Mouse (Mus musculus): Measurements from ENCODE around the gene Nrxn2. TPM values are rescaled to one million over a fixed set of nuclear protein-coding genes. Genes with fewer than 3 reads are reported as not detected.

Nrxn2 gene
- total RNA-seq, 2 experiments from 2014 or later = 4.3 to 4.8 TPM

DNA sequence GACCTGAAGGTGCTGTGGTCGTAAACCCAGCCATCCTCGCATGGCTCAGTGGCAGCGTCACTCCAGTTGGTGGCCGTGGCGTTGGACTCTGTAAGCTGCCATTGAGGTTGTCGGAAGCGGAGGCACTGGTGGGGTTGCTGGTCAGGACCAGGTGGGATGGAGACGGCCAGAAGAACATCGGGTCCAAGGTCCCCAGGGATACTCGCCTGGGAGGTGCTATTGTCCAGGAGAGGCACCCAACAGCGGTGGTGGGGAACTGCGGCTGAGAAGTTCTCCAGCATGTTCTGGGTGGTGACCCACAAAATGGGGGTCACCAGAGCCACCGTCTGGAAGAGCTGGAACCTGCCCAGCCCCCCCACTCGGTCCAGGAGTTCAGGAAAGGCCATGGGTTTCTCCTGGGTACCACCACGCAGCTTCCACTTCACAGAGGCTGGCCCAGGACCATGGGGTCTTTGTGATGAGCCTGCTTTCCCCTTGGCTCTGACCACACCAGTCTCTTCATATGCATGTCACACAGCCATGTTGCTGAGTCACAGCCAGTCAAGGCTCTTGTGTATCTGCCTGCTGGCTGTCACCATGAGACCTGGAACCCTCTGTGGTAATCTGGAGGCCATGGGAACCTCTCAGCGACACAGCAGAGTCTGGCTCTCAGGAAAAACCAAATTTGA is 124.0 kb downstream of the Nrxn2 start, which contains the start of gene Slc22a12:
Gene Slc22a12, minus strand, starts transcription at position 666 of the 668 bp plus-strand sequence.
- no peak for DNase-seq

- no peak for DNase-seq
Observed at GRCm38 (mm10) chr19:6543035-6543383, 124.5 kb downstream of the Nrxn2 start.

DNA sequence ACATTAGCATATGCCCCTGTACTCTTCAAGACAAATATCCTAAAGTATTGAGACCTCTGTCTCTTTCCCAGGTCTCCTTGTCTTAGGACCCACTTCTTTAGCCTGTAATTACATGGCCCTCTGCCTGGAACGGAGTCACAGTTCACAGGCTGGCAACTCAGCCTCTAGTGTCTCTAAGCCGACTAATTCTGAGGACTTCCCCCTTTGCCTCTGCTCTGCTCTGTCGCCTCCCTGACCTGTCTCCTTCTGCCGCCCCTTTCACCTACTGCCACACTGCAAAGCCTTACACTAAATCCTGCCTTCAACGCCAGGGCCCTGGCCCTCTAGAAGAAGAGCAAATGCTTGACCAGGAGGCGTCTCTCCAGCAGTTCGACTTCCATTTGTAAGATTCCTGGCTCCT is 125.0 kb downstream of the Nrxn2 start:
- DNase-seq = no peak

GRCm38 (mm10) chr19:6544712-6545111 is 126.2 kb downstream of the Nrxn2 start:
- DNase-seq = no peak

- DNase-seq = no peak
Observed at GRCm38 (mm10) chr19:6545481-6545880, 127.0 kb downstream of the Nrxn2 start.

- DNase-seq = peak; percentile 63 to 75
Observed at GRCm38 (mm10) chr19:6546096-6546495, 127.6 kb downstream of the Nrxn2 start.

- DNase-seq = no peak
Observed at GRCm38 (mm10) chr19:6547801-6548200, 129.3 kb downstream of the Nrxn2 start.

DNA sequence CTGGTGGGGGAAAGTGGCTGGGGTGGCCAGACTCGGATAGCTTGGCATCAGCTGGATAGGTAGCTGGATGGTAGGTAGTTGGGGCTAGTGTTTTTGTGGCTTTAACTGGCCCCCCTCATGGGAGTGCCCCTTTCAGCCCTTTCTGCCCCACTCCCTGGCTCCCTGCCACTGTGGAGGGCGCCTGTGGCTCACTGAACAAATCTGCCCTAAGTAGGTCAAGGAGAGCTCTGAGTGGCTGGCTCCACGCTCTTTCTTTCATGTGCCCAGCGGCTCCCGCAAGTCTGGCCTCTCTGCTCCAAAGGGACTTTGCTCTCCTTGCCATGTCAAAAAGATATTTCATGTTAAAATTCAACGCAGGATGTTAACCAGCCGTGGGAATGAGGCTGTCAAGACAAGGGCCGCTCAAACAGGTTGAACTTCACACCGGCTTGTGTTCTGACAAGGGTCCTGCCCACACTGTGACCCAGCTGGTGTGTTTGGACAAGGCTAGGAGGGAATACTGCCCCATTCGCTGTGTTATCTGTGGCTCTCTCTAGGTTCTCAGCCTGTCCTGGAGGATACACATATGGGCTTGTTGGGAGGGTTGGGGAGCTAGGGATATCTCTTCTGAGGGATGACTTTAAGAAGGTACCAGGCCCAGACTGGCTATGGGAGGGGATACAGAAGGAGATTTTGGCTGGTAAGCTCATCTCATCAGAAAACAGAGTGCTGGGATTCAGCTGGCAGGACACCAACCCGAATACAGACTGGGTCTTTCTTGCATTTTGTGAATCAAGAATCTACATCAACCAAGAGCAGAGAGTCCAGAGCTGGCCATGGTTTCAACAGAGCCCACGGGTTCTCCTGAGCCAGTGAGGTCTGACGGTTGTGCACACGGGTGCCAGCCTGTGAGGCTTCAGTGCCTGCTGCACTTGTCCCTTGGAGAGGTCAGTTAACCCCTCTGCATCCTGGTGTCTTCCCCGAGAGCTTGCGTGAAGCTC is 130.2 kb downstream of the Nrxn2 start:
- peak in 1 of 2 experiments; percentile 8 for DNase-seq

- DNase-seq = no peak
Observed at GRCm38 (mm10) chr19:6549566-6549965, 131.0 kb downstream of the Nrxn2 start.

DNA sequence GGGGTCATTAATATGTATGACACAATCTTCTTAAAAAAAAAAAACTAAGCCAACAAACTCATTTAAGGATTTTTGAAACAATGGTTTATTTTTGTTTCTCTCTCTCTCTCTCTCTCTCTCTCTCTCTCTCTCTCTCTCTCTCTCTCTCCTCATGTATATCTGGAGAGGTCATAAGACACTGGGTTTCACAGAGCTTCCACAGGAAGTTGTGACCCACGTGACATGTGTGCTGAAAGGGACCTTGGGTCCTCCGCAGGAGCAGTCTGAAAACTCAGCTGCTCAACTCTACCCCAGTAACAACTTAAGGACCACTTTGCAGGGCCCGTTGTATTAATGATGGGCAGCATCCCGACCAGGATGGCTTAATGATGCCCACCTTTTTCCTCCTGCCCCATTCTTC is 132.7 kb downstream of the Nrxn2 start:
- no peak for DNase-seq

- peak; percentile 33 to 55 for DNase-seq
Observed at GRCm38 (mm10) chr19:6552302-6553028, 133.9 kb downstream of the Nrxn2 start.

DNA sequence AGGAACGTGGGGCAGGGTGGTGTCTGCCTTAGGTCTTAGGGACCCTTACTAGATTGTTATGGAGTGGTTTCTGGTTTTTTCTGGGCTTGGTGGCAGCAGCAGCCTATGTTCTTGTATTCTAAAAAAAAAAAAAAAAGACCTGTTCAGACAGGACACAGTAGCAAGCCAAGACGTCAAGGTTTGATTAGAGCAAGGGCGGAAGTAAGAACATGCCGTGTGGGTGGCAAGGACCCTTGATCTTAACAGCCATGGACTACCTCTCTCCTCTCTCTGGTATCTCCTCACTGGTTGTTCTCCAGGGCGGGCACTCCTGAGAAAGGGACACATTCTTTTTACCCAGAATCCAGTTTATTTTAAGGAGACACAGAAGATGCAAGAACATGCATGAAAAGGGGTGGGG is 134.6 kb downstream of the Nrxn2 start:
- DNase-seq = peak in 1 of 2 experiments; percentile 20

GRCm38 (mm10) chr19:6553819-6554582 is 135.5 kb downstream of the Nrxn2 start:
- peak; percentile 78 to 88 for DNase-seq

DNA sequence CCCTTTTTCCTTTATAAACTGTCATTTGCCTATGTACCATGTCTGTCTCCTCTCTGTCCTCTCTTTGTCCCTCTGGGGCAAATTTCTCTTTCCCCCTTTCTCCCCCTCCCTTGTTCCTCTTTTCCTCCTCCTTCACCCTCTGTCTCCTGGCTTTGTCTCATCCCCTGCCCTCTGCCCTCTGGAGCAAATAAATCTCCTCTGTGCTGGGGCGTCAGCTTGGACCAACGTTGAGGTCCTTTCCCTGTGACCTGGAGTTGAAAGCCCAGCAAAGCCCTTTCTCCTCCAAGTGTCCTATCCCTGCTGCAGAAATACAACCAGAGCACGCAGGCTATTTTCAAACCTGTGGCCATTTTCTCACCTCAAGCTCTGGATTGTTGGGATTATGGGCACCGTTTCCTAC is 141.0 kb downstream of the Nrxn2 start:
- no peak for DNase-seq

DNA sequence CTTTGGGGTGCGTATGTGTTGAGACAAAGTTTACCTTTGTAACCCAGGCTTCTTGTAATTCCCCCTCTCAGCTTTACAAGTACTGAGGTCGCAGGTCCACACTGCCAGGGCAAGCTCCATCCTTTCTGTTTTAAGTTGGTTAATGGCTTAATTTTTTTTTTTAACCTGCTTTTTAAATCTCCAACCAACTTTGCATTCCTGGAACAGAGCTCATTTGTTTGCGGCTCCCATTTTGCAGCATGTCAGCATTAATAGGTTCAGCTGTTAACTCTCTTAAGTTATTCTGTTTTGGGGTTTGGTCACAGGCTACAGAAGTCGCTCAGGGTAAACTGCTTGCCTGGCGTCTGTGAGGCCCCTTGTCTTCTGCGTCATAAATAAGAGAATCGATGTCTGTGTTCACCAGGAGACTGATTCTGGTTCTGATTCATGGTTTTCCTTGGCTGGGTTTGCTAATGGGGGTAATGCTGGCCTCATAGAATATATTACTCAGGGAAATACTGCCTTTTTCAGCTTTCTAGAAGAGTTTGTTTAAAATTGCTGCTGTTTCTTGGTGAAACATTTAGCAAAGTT is 141.8 kb downstream of the Nrxn2 start:
- DNase-seq = no peak

- no peak for DNase-seq
Observed at GRCm38 (mm10) chr19:6565136-6565535, 146.6 kb downstream of the Nrxn2 start.

GRCm38 (mm10) chr19:6566450-6566849 is 147.9 kb downstream of the Nrxn2 start:
- DNase-seq = peak in 1 of 2 experiments; percentile 33

GRCm38 (mm10) chr19:6569021-6569420 is 150.5 kb downstream of the Nrxn2 start:
- no peak for DNase-seq

DNA sequence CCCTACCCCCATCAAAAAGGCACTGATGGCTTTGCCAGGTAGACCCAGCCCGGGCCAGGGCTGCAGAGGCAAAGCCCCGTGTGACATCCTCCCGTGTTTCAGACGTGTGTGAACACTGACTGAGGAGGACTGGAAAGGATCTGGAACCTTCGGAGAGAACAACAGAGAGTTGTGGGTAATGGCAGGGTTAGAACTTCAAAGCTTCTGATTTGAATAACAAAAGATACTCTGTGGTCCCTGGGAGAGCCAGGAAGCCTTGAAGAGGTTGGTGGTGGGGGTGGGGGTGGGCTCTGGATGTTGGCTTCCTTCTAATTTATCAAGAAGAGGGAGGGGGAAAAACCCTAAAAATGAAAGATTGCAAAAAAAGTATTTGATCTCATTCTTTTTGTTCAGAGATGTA is 151.0 kb downstream of the Nrxn2 start:
- no peak for DNase-seq

DNA sequence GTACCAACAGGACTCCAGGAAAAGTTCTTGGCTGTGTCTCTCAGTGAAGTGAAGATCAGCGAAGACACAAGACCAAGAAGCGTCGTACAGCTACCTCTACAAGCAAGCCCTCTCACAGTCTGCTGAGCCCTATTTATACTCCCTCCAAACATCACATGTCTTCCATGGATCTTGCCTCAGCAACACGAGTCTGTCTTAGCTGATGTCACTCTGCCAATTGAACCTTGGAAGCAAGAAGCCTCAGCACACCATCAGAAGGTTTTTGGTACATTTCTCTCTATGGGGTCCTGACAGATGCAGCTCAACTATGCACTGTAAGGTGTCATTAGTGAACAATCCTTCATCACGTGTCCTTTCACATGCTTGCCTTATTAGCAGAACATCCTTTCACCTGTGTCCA is 152.9 kb downstream of the Nrxn2 start:
- DNase-seq = no peak

DNA sequence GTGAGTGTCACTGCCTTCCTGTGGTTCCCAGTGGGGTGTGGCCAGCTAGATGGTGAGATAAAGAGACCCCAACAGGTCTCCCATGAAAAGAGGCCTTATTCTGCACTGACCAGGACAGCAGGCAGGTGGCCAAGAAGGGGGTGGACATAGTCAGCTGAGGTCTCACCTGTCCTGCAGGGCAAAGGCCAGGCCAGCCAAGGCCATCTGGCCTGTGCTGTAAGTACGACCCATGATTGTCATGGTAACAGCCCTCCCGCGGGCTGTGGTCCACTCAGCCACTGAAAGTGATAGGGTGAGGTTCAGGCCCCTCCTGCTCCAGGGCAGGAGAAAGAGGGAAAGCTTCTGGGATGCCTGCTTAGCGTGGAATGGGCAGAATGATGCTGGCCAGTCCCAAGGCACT is 153.5 kb downstream of the Nrxn2 start:
- no peak for DNase-seq
